Mouse (Mus musculus) urinary bladder, postnatal 36 days (tissue): ENCODE results near the gene Dgkk.
"Not testable (repeated sequence)": the region's sequence is repeated elsewhere in the genome, so short reads cannot be mapped to it uniquely, and the experiment has no call there.

ENCODE experiments used
- DNase-seq, 2 experiments: peaks; one replicate each; pipeline ENCODE4 v3.0.0; 2022; ENCODE audit warnings: low spot score in 2 of 2, mixed read lengths in 1 of 2

Dgkk gene

DNA sequence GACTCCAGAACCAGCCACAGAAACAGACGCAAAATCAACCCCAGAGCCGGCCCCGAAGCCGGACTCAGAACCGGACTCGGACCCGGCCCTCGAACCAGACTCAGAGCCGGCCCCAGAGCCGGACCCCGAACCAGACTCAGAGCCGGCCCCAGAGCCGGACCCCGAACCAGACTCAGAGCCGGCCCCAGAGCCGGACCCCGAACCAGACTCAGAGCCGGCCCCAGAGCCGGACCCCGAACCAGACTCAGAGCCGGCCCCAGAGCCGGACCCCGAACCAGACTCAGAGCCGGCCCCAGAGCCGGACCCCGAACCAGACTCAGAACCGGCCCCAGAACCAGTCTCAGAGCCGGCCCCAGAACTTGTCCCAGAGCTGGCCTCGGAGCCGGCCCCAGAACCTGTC, at the start of gene Dgkk:
Dgkk (plus strand) TSS at position 301 of the 400 bp plus-strand sequence.
- DNase-seq, result not testable (repeated sequence)

DNA sequence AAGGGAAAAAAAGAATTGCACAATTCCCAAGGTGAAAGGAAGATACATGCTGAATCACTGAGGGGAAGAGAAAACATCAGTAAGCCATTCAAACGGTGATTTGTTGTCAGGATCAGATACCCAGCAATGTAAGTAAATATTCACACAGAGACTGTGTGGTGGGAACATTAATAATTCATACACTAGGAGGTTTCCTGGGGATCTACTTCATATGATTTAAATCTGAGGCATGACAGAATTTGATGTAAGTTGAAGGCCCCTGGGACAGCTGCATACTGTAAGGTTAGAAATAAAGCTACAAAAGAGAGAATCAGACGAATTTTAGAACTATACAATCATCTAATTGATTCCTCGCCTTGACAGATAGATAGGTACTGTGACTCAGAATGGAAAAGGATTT, 45.1 kb upstream of the Dgkk start:
- DNase-seq, result no peak

DNA sequence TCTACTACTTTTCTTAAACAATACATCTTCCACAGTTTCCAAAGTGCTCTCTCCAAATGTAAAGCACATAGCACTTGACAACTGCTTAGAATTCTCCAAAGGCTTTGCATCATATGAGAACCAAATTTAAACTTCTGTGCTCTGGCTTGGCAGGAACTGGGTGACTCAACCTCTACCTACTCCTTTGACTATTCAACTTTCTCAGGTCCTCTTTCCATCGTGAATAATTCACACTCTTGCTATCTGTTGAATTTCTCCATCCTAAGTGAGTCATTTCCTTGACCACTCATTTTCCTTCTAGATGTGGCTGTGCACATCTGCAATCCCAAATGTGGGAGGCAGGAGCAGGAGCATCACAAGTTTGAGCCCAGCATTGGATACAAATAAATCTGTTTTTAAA, 28.4 kb upstream of the Dgkk start:
- no peak for DNase-seq

DNA sequence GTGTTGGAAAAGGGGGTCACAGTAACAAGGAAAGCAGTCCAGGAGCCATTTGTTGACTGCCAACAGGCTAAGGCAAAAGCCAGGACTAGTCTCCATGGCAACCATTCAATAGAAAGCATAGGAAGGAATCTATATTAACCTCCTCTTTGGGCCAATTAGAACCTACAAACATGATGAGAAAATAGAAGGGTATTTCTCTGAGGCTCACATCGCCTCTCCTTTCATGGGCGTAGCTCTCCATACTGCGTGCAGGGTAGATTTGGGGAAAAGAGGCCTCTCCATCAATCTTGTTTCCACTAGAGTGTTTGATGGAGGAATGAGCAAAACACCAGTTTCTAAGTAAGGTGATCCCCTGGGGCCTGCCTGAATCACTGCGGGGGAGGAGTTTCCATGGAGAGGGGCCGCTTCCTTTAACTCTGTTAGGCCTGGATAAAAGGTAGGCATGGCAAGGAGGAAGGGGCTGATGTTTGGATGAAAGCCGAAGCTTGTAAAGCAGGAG, 27.5 kb upstream of the Dgkk start:
- no peak for DNase-seq

DNA sequence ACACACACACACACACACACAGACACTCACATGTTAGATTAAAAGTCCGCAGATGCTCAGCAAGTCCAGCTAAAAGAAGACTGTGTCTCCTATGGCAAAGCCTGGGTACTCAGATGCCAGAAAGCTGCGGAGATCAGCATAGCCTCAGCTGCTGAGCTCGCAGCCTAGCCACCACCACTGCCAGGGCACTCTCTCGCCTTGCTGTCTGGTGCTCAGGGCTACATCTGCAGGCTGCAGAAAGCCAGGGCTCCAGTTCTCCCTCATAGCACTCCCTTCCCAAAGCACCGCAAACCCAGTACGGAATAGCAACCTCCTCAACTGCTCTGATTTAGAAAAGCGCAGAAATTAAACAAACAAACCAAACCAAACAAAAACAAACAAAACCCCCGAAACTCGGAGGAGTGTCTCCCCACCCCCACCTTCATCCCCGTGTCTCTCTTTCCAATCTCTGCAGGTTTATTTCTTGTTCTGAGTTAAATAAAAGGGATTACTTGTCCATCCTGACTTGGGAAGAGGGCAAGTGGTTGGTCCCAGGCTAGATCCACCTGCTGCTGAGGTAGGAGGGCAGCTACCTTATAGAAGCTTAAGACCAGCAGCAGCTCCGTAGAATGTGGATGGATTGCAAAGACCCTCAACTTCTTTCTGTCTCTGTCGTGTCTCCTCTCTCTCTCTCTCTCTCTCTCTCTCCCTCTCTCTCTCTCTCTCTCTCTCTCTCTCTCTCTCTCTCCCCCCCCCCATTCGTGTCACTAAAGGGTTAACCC, 1.4 kb upstream of the Dgkk start:
- DNase-seq, result no peak

DNA sequence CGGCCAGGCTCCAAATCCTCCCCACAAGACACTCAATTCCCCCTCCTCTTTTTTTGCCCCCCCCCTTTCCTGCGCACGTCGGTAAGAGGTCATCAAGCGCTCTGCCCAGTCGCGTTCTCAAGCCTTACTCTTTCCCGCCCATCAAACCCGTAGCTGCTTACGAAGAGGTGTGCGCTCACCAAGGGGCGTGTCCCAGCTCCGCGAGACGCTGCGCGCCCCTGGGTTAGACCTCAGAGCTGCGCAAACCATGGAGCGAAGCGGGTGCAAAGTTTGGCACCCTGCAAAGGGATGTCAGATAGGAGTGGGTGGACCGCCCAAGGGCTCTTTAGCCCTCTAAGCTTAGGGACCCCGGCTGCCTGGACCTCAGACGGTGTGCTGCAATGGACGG, 862 bp upstream of the Dgkk start:
- no peak for DNase-seq

DNA sequence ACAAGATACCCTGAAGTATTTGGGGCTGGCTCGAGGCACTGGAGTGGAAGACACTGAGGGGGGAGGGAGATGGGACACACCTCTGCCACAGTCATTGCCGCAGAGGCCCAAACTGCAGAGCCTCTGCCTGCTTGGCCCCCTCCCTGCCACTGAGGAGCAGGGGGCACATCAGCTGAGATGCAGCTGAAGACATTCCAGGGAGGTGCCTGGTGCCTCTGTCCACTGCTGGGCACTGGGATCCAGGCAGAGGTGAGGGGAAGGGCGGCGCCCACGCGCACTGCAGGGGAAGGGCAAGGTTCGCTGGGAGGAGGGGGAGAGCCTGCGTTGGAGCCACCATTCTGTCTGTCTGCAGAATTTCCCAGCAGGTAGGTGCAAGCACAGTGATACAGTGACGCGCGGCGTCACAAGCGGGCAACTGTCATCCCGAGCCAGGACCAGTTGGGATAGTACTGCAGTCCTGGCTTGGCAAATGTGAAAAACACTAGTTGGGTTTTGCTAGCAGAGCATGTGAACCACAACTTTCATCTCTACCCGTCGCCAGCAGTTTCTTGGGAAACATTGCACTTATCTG, 948 bp downstream of the Dgkk start:
- no peak for DNase-seq

DNA sequence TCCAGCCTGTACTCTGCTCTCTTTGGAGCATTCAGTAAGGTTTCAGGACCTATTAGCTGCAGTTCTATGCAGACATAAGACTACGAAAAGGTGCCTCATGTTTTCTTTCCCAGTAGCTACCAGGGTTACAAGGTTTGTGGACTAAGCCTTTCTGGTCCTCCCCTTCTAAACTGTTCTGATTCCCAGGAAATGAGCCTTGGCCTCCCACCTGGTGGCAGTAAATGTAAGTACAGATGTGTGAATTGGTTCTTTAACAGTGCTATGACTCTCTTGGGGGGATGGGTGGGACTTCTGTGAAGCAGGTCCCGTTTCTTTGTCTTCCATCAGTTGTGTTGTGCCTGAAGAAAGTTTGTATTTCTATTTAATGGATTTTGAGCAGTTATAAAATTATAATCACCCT, 53.4 kb downstream of the Dgkk start:
- DNase-seq, result no peak

DNA sequence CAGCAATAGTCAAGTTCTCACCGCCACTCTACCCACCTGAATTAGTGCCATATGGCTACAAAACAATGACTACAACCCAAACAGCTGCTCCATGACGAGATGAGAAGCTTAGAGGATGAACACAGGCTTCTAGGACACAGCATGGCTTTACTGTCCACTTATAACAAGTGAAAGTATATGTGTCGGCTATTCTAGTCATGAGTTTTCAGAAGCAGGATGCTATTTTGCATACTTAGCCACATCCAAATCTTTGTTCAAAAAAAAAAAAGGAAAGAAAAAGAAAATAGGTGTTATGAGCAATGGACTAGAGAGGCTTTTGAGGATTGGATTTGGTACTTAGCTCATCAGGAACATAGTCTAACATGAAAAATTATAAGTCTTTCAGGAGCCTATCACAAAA, 74.4 kb downstream of the Dgkk start:
- no peak for DNase-seq

- DNase-seq, result no peak
These were observed 75.0 kb downstream of the Dgkk start for GRCm38 (mm10) chrX:6854136-6854535.

GRCm38 (mm10) chrX:6893933-6894332, 114.8 kb downstream of the Dgkk start:
- DNase-seq, result no peak

- DNase-seq, result no peak
These were observed 131.9 kb downstream of the Dgkk start for GRCm38 (mm10) chrX:6911047-6911446.

DNA sequence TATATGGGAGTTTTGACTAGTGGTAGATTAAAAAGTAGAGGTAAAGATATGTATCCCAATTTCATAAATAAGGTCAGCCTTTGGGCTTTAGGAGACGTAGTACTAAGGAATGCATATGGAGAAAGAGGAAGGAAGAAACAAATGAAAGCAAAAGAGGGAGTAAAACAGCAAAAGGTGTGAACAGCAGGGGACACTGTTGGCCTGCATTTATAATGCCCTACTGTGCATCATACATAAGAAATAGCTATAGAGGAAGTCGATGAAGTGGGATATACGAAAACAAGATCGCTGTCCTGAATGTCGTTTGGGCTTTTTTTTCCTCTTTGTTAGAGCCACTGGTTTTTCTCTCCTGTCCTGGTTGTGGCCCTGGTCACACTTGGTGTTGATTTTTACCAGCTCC, 143.1 kb downstream of the Dgkk start:
- DNase-seq, result peak in 1 of 2 experiments; percentile 2

- DNase-seq, result no peak
These were observed 147.1 kb downstream of the Dgkk start for GRCm38 (mm10) chrX:6926224-6926623.

DNA sequence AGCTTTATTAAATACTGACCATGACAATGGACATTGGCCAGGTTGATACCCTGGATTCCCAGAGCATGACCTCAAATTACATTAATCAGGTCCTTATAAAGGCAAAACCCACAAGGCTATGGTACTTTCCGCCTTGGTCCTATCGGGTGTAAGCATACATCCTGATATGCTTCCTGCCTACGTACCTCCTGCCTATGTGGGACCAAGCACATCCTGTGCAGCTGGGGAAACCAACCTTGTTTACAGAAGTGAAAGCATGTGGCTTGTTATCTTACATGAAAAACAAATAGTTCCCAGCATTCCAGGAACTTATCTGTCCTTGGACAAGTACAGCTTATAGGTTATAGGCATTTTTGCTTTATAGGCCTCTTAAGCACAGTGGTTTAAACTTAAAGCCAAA, 189.5 kb downstream of the Dgkk start:
- no peak for DNase-seq

DNA sequence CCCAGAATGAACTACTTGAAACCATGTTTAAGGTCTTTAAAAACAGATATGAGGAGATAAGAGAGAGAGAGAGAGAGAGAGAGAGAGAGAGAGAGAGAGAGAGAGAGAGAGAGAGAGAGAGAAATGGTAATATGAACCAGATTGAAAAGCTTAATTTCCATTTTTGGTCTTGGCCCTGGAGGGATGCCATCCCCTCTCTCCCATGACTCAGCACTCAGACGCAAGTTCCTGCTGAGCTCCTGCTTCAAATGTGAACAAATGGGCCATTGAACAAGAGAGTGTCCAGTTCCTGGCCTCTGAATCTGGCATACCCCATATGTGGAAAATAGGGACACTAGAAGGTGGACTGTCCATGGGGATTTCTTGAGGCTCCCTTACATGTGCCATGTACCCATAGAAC, 192.8 kb downstream of the Dgkk start:
- no peak for DNase-seq

GRCm38 (mm10) chrX:6983916-6984315, 204.8 kb downstream of the Dgkk start:
- DNase-seq, result not testable (repeated sequence)
